Mouse (Mus musculus) heart, postnatal 0 days (tissue): Measurements from ENCODE around the gene Slain1. TPM values are rescaled to one million over a fixed set of nuclear protein-coding genes. Genes with fewer than 3 reads are reported as not detected.
A peak's percentile ranks its signal among the peaks of the same experiment; 100 is the strongest.

Experiments
- ATAC-seq: fragments of 200-750 bp; cut with Nextera tagmentation; 2 replicates; pipeline ENCODE4 v1.8.0; 2017; ENCODE audit warnings: low read depth, moderate number of reproducible peaks, moderate library complexity; ENCODE audit not compliant: insufficient read depth
- DNase-seq: peaks from one replicate; pipeline ENCODE4 v3.0.0-alpha.2; 2016; ENCODE audit warnings: low spot score
- H3K27ac ChIP-seq: fragments of 300-500 bp; sonication (generic); 2 replicates; pipeline ENCODE4 v1.5.1; 2014; ENCODE audit warnings: low read depth, mild to moderate bottlenecking
- H3K27me3 ChIP-seq: fragments of 300-500 bp; sonication (generic); 2 replicates; pipeline ENCODE4 v1.6.1; 2014; ENCODE audit warnings: low read length, mixed read lengths; ENCODE audit not compliant: control insufficient read depth, insufficient read depth
- H3K36me3 ChIP-seq: fragments of 300-500 bp; sonication (generic); replicated peaks from 2 replicates; pipeline ENCODE4 v1.6.1; 2014; ENCODE audit warnings: low read length, mixed read lengths; ENCODE audit not compliant: control insufficient read depth, insufficient read depth
- H3K4me1 ChIP-seq: fragments of 300-500 bp; sonication (generic); 2 replicates; pipeline ENCODE4 v1.6.1; 2014; ENCODE audit warnings: antibody characterized with exemption; ENCODE audit not compliant: control insufficient read depth, insufficient read depth
- H3K4me2 ChIP-seq: fragments of 300-500 bp; sonication (generic); 2 replicates; pipeline ENCODE4 v1.6.1; 2014; ENCODE audit warnings: low read depth, mild to moderate bottlenecking, low read length, moderate library complexity
- H3K4me3 ChIP-seq: fragments of 300-500 bp; sonication (generic); 2 replicates; pipeline ENCODE4 v1.5.1; 2014; ENCODE audit warnings: low read depth, low read length
- H3K9ac ChIP-seq: fragments of 300-500 bp; sonication (generic); replicated peaks from 2 replicates; pipeline ENCODE4 v1.6.1; 2014; ENCODE audit warnings: low read depth, low read length, mixed read lengths
- H3K9me3 ChIP-seq: fragments of 300-500 bp; sonication (generic); replicated peaks from 2 replicates; pipeline ENCODE4 v1.6.1; 2016; ENCODE audit warnings: low read length; ENCODE audit not compliant: control insufficient read depth
- CTCF ChIP-seq: IDR thresholded peaks from 2 replicates; pipeline ENCODE4 v1.5.1; 2016; ENCODE audit warnings: antibody characterized with exemption, control low read depth, low read depth
- EP300 ChIP-seq: IDR thresholded peaks from 2 replicates; pipeline ENCODE4 v1.6.1; 2016; ENCODE audit warnings: antibody characterized with exemption, low read depth
- WGBS: fragments of 180-500 bp; shearing (Covaris S2); extraction: QIAGEN DNeasy Blood & Tissue Kit; methylation state at CpG from one replicate; pipeline ENCODE4 v1.1.7; 2014; 5-methylcytosine and 5-hydroxymethylcytosine counted together
- polyA plus RNA-seq: library from polyadenylated mRNA; unstranded; fragments of >200 nt; fragmentation: Nextera tagmentation; extraction: Ambion mirVana; gene quantifications from 2 replicates; pipeline ENCODE4 v1.2.1, GENCODE M21; 2015
- total RNA-seq: library from RNA; depleted of rRNA; stranded (reverse); fragments of >200 nt; gene quantifications from 2 replicates; pipeline ENCODE4 v1.2.3, GENCODE M21; 2014; ENCODE audit warnings: low replicate concordance

Slain1 gene
- total and polyA plus RNA-seq, 2 experiments from 2014 or later, result 0.16 TPM; not detected in 1

GRCm38 (mm10) chr14:103717979-103718378 lies 68.0 kb downstream of the Slain1 start:
- ATAC-seq, result no peak
- TF ChIP-seq EP300 (no peak), CTCF (no peak)
- no peak for DNase-seq
- WGBS, result 62% methylated on average over 5 of the region's 5 CpGs
- Histone ChIP-seq H3K27ac (no peak overlapping the region), H3K4me3 (no peak overlapping the region), H3K9me3 (no peaks in the 10 kb centered on the region), H3K4me1 (no peaks in the 10 kb centered on the region), H3K9ac (no peak overlapping the region), H3K4me2 (no peak overlapping the region), H3K27me3 (peaks cover 5% of the 10 kb centered on the region; the same call in 1 of the 2 replicates), H3K36me3 (no peaks in the 10 kb centered on the region)

DNA sequence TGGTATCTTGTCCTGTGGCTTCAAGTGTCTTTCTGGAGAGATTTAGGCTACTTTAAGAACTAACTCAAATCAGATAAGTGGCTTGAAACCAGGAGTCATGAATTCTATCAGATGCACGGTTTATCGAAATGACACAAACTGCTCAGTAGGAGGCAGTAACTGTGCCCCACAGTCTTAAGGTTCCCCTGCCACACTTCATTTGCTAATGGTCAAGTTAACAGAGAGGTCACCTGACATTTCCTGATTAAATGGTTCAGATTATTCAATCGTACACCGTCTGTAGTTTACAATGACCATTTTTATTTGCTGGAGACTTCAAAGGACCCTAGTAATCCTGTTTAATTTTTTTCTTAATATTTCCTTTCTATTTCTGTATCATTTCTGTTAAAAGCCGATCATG lies 68.4 kb downstream of the Slain1 start:
- DNase-seq (no peak), ATAC-seq (no peak)
- Histone ChIP-seq H3K27ac (no peak overlapping the region), H3K36me3 (no peaks in the 10 kb centered on the region), H3K4me2 (no peak overlapping the region), H3K9ac (no peak overlapping the region), H3K4me1 (no peaks in the 10 kb centered on the region), H3K4me3 (no peak overlapping the region), H3K27me3 (peaks cover 5% of the 10 kb centered on the region; the same call in 1 of the 2 replicates), H3K9me3 (no peaks in the 10 kb centered on the region)
- no peak for TF ChIP-seq EP300
- no peak for TF ChIP-seq CTCF
- WGBS, result 37% methylated on average over 5 of the region's 5 CpGs

GRCm38 (mm10) chr14:103718836-103719575 lies 69.0 kb downstream of the Slain1 start:
- peak overlapping the region; percentile 22 for H3K4me3 ChIP-seq
- WGBS, result 18% methylated on average over 15 of the region's 15 CpGs
- H3K4me2 ChIP-seq, result peak overlapping the region; percentile 51
- TF ChIP-seq EP300 (no peak), CTCF (peak; percentile 92)
- no peaks in the 10 kb centered on the region for H3K36me3 ChIP-seq
- no peaks in the 10 kb centered on the region for H3K9me3 ChIP-seq
- peak overlapping the region; percentile 66; the same call in 1 of the 2 replicates for H3K27ac ChIP-seq
- no peaks in the 10 kb centered on the region for H3K4me1 ChIP-seq
- ATAC-seq (peak; percentile 74; the same call in 1 of the 2 replicates), DNase-seq (peak; percentile 77)
- no peak overlapping the region; the same call in 1 of the 2 replicates for H3K9ac ChIP-seq
- peaks cover 5% of the 10 kb centered on the region; the same call in 1 of the 2 replicates for H3K27me3 ChIP-seq

- WGBS, result 83% methylated on average over 7 of the region's 7 CpGs
- no peak overlapping the region for H3K27ac ChIP-seq
- no peak for ATAC-seq
- H3K9me3 ChIP-seq, result no peaks in the 10 kb centered on the region
- no peaks in the 10 kb centered on the region for H3K36me3 ChIP-seq
- H3K4me1 ChIP-seq, result no peaks in the 10 kb centered on the region
- DNase-seq, result no peak
- peaks cover 5% of the 10 kb centered on the region; the same call in 1 of the 2 replicates for H3K27me3 ChIP-seq
- H3K4me3 ChIP-seq, result no peak overlapping the region
- TF ChIP-seq CTCF (no peak), EP300 (no peak)
- H3K4me2 ChIP-seq, result no peak overlapping the region
- H3K9ac ChIP-seq, result no peak overlapping the region
These were observed 70.1 kb downstream of the Slain1 start for GRCm38 (mm10) chr14:103720163-103720562.

DNA sequence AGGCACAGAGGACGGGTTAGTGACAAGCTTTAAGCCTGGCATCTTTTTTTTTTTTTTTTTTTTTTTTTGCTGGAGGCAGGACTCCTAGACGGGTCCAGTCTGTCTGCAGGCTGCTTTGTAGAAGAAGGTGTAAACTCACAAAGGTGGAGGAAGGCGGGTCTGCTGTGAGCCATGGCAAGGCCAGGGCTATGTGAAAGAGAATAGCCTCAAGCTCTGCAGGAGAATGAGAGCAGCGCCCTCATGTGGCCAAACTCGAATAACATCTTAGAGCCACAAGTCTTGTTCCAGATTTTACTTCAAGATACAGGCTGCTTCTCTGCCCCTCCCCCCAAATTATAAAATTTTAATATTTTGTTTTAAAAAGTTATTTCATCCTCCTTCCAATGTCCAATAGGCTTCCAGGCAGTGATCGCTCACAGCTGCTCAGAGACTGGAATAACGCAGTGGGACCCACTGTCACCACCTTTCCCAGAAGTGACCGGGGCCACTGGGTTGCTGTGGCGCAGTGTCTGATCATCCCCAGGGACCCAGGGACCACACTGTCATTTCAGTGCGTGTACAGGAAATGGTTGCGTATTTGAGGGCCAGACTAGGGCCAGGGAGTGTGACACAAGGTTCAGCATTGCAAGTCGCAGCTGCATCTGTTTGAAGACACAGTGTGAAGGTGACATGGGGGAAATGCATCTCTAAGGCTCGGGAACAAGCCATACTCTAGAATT lies 70.8 kb downstream of the Slain1 start:
- Histone ChIP-seq H3K27me3 (peaks cover 5% of the 10 kb centered on the region; the same call in 1 of the 2 replicates), H3K36me3 (no peaks in the 10 kb centered on the region), H3K27ac (no peak overlapping the region), H3K4me3 (no peak overlapping the region), H3K4me2 (no peak overlapping the region), H3K4me1 (no peaks in the 10 kb centered on the region), H3K9ac (no peak overlapping the region), H3K9me3 (no peaks in the 10 kb centered on the region)
- WGBS, result 48% methylated on average over 13 of the region's 13 CpGs
- 0 out of 2 replicates have a peak, but pooled peaks have one; percentile 26 for ATAC-seq
- peak; percentile 33 for DNase-seq
- TF ChIP-seq EP300 (no peak), CTCF (peak; percentile 47)
